Mouse (Mus musculus): ENCODE measurements around the gene Abcb8. TPM values are rescaled to one million over a fixed set of nuclear protein-coding genes. Genes with fewer than 3 reads are reported as not detected.
A peak's percentile ranks its signal among the peaks of the same experiment; 100 is the strongest.

Gene Abcb8
- polyA plus RNA-seq, 1 experiment from 2014 or later, result 35.6 TPM

DNA sequence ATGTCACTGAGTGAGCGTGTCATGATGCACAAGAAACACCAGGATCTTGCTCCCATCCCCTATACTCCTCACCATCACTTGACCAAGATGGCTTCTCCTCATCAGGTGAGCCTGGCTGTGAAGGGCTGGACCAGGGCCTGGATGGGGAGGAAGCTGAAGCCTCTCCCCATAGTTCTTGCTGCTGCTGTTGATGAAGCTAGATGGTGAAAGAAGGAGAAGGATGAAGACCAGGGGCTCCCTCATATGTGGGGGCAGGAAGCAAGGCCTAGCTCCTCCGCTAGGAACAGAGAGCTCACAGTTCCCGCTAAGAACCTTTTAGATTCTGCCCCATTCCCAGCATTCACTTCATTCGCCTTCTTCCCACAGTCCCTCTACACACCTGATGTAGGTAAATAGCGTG, 8.1 kb upstream of the Abcb8 start:
- no peaks in the 10 kb centered on the region for H3K9me3 ChIP-seq (ENCODE audit: control insufficient read depth, low read length)
- DNase-seq (ENCODE audit: low spot score) (no peak), ATAC-seq (ENCODE audit: low read depth) (no peak)
- H3K36me3 ChIP-seq (ENCODE audit: control insufficient read depth, insufficient read depth, low read length), result no peaks in the 10 kb centered on the region
- WGBS, result 86% methylated on average over 5 of the region's 5 CpGs
- H3K27ac ChIP-seq (replicated peaks; ENCODE audit: low read depth, low read length), result no peak overlapping the region
- peaks cover 42% of the 10 kb centered on the region for H3K27me3 ChIP-seq (replicated peaks; ENCODE audit: control insufficient read depth, insufficient read depth, low read length)
- H3K4me1 ChIP-seq (ENCODE audit: control insufficient read depth, insufficient read depth, low read length), result peaks cover 12% of the 10 kb centered on the region
- H3K4me3 ChIP-seq (ENCODE audit: low read depth, low read length), result no peak overlapping the region
- H3K4me2 ChIP-seq (ENCODE audit: low read depth, low read length), result no peak overlapping the region
- H3K9ac ChIP-seq (ENCODE audit: low read depth, low read length), result no peak overlapping the region

DNA sequence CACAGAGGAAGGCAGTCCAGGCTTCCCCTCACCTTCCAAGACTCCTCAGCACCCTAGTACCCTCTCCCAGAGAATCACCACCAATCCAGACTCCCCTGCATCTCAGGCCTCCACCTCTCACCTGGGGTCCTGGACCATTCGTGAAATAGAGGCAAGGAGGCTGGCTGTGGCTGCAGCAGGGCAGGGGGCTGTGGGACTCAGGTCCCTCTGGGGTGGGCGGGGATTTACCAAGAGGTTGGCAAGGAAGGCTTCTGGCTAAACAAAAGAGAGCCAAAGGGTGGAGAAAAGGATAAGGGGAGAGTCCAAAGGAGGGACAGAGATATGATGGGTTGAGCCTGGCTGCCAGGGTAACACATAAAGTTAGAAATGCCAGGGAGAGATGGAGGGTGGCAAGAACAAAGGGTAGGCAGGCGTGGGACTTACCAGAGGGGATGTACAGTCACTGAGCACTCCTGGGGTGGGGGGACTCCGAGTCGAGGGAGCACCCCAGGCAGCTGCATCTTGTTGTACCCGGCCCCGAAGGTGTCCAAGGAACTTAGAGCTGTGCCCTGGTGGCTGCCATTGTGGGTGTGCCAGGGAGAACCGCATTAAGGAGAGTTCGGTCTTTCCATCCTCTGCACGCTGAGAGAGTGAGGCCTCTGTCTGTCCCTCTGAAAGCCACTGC, 7.4 kb upstream of the Abcb8 start:
- Histone ChIP-seq H3K36me3 (ENCODE audit: control insufficient read depth, insufficient read depth, low read length) (no peaks in the 10 kb centered on the region), H3K4me3 (ENCODE audit: low read depth, low read length) (no peak overlapping the region), H3K4me1 (ENCODE audit: control insufficient read depth, insufficient read depth, low read length) (peaks cover 12% of the 10 kb centered on the region), H3K27ac (replicated peaks; ENCODE audit: low read depth, low read length) (no peak overlapping the region), H3K4me2 (ENCODE audit: low read depth, low read length) (no peak overlapping the region), H3K9me3 (ENCODE audit: control insufficient read depth, low read length) (no peaks in the 10 kb centered on the region), H3K9ac (ENCODE audit: low read depth, low read length) (no peak overlapping the region), H3K27me3 (replicated peaks; ENCODE audit: control insufficient read depth, insufficient read depth, low read length) (peaks cover 42% of the 10 kb centered on the region)
- 85% methylated on average over 7 of the region's 10 CpGs for WGBS
- ATAC-seq (ENCODE audit: low read depth), result no peak
- no peak for DNase-seq (ENCODE audit: low spot score)

DNA sequence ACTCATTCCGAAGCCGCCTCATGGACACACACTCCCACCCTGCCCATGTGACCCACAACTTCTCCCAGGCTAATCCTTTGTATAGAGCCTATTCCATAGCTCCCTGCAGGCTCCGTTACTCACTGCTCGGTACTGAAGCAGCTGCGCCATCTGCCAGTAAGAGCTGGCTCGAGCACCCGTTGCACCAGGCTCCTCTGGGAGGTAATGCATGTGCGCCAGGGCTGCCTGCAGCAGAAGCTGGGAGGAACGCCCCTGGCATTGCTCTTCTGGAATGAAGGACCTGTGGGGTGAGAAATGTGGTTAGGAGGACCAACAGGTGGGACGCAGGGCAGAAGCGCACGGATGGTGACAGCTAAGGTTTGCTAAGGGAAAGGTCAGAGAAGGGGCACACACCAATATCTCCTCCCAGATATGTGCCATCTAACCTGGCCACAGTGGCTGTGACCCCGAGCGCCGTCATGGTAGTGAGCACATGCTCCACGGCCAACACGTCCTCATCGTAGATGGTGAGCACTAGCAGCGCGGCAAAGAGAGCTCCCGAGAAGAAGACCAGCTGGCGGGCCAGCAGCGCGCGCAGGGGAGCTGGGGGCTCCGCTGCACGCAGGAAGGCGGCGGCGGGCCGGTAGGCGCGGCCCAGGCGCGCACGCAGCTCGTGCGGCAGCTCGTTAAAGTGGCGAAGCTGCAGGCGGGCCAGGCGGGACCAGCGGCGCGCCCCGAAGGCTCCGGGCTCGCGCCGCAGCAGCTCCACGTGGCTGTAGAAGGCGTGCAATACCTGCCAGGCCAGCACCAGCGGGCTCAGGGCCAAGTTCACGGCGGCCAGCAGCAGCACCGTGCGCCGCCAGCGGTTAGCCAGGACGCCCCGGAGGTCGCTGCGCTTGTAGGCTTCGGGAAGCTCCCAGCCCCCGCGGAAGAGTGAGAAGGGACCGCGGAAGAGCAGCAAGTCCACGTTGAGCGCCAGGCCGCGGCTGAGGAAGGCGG, 5.9 kb upstream of the Abcb8 start:
- ATAC-seq (ENCODE audit: low read depth), result peak; percentile 60
- Histone ChIP-seq H3K36me3 (ENCODE audit: control insufficient read depth, insufficient read depth, low read length) (no peaks in the 10 kb centered on the region), H3K27me3 (replicated peaks; ENCODE audit: control insufficient read depth, insufficient read depth, low read length) (peaks cover 42% of the 10 kb centered on the region), H3K4me3 (ENCODE audit: low read depth, low read length) (peak overlapping the region; percentile 51), H3K27ac (replicated peaks; ENCODE audit: low read depth, low read length) (no peak overlapping the region), H3K4me2 (ENCODE audit: low read depth, low read length) (peak overlapping the region; percentile 99), H3K9me3 (ENCODE audit: control insufficient read depth, low read length) (no peaks in the 10 kb centered on the region), H3K9ac (ENCODE audit: low read depth, low read length) (peak overlapping the region; percentile 65), H3K4me1 (ENCODE audit: control insufficient read depth, insufficient read depth, low read length) (peaks cover 12% of the 10 kb centered on the region)
- WGBS, result 4% methylated on average over 25 of the region's 73 CpGs
- DNase-seq (ENCODE audit: low spot score), result peak; percentile 83

DNA sequence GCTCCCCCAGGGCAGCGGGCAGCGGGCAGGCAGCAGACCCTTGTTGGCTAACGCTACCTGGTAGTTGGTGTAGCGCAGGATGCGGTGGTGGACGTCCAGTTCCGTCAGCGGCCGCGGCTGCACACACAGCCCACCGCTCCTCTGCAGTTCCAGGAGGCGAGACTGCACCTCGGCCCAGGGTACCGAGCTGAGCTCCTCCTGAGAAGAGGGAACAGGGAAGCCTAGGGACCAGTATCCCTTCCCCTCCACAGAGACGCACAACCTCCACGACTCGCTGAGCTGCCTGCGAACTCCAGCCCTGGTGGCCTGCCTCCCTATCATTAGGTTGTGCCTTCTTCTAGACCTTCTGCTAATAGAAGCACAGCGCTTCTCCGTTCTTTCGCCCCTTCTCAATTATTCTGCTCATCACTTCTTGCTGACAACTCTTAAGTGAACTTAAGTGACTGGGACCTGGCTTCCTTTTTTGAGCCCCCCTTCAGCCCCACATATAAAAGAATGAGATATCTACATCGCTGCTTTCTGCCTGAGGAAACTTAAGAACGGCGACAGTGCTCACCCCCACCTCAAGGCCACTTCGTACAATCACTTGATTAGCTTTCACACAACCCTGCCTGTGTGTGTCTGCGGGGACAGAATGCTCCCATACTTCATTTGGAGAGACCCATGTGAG, 5.1 kb upstream of the Abcb8 start:
- Histone ChIP-seq H3K9me3 (ENCODE audit: control insufficient read depth, low read length) (no peaks in the 10 kb centered on the region), H3K27ac (replicated peaks; ENCODE audit: low read depth, low read length) (no peak overlapping the region), H3K27me3 (replicated peaks; ENCODE audit: control insufficient read depth, insufficient read depth, low read length) (peaks cover 42% of the 10 kb centered on the region), H3K4me1 (ENCODE audit: control insufficient read depth, insufficient read depth, low read length) (peaks cover 12% of the 10 kb centered on the region), H3K9ac (ENCODE audit: low read depth, low read length) (peak overlapping the region; percentile 65), H3K36me3 (ENCODE audit: control insufficient read depth, insufficient read depth, low read length) (no peaks in the 10 kb centered on the region), H3K4me3 (ENCODE audit: low read depth, low read length) (peak overlapping the region; percentile 51), H3K4me2 (ENCODE audit: low read depth, low read length) (peak overlapping the region; percentile 99)
- DNase-seq (ENCODE audit: low spot score), result no peak
- 41% methylated on average over 14 of the region's 26 CpGs for WGBS
- no peak for ATAC-seq (ENCODE audit: low read depth)

DNA sequence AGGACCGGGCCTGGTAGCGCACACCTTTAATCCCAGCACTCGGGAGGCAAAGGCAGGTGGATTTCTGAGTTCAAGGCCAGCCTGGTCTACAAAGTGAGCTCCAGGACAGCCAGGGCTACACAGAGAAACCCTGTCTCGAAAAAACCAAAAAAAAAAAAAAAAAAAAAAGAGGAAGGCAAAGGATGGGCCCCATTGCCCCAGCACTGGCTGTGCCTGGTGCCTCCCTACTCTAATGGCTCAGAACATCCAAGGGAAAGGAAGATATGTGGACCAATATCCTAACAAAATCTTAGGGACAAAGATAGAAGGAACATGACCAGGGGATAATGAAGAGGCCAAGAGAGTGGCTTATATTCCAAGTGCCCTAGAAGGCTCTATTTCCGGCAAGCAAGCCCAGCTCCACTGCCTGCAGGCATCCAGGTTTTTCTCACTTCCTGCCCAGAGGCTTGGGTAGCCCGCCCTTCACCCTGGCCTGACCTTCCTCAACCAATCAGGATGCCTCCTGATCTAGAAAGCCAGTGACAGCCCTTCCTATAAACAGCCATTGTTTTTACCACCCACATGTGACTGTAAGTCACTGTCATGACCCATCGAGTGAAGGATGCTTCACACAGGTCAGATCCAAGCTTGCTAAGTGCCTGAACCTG, 4.3 kb upstream of the Abcb8 start:
- peak; percentile 32 for DNase-seq (ENCODE audit: low spot score)
- no peak overlapping the region for H3K4me2 ChIP-seq (ENCODE audit: low read depth, low read length)
- no peak overlapping the region for H3K27ac ChIP-seq (replicated peaks; ENCODE audit: low read depth, low read length)

DNA sequence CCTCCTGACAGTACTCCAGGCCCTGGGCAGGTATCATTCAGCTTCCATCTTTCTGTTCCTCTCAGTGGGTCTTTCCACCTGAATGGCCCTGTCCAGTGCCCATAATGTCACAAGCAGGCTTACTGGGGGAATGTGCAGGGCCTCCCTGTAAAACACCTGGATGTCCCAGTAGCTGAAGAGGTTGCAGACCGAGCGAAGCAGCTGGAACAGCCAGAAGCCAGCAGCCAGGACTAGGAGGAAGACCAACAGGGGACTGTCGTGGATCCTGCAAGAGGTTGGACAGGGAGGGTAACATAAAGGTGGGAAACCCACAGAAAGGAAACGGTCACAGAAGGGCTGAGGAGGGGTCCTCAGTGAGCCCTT, 3.8 kb upstream of the Abcb8 start:
- Histone ChIP-seq H3K9me3 (ENCODE audit: control insufficient read depth, low read length) (no peaks in the 10 kb centered on the region), H3K4me3 (ENCODE audit: low read depth, low read length) (no peak overlapping the region), H3K27ac (replicated peaks; ENCODE audit: low read depth, low read length) (no peak overlapping the region), H3K9ac (ENCODE audit: low read depth, low read length) (no peak overlapping the region), H3K27me3 (replicated peaks; ENCODE audit: control insufficient read depth, insufficient read depth, low read length) (peaks cover 42% of the 10 kb centered on the region), H3K36me3 (ENCODE audit: control insufficient read depth, insufficient read depth, low read length) (no peaks in the 10 kb centered on the region), H3K4me1 (ENCODE audit: control insufficient read depth, insufficient read depth, low read length) (peaks cover 5% of the 10 kb centered on the region; the same call in 1 of the 2 replicates), H3K4me2 (ENCODE audit: low read depth, low read length) (no peak overlapping the region)
- DNase-seq (ENCODE audit: low spot score) (no peak), ATAC-seq (ENCODE audit: low read depth) (no peak)
- 74% methylated on average over 4 of the region's 4 CpGs for WGBS

More for the DNA sequence above, 4.3 kb upstream of the Abcb8 start:
- H3K27me3 ChIP-seq (replicated peaks; ENCODE audit: control insufficient read depth, insufficient read depth, low read length), result peaks cover 42% of the 10 kb centered on the region
- no peak overlapping the region for H3K9ac ChIP-seq (ENCODE audit: low read depth, low read length)
- ATAC-seq (ENCODE audit: low read depth), result no peak
- H3K4me1 ChIP-seq (ENCODE audit: control insufficient read depth, insufficient read depth, low read length), result peaks cover 7% of the 10 kb centered on the region
- H3K9me3 ChIP-seq (ENCODE audit: control insufficient read depth, low read length), result no peaks in the 10 kb centered on the region
- no peak overlapping the region for H3K4me3 ChIP-seq (ENCODE audit: low read depth, low read length)
- H3K36me3 ChIP-seq (ENCODE audit: control insufficient read depth, insufficient read depth, low read length), result no peaks in the 10 kb centered on the region
- WGBS, result 61% methylated on average over 6 of the region's 7 CpGs

DNA sequence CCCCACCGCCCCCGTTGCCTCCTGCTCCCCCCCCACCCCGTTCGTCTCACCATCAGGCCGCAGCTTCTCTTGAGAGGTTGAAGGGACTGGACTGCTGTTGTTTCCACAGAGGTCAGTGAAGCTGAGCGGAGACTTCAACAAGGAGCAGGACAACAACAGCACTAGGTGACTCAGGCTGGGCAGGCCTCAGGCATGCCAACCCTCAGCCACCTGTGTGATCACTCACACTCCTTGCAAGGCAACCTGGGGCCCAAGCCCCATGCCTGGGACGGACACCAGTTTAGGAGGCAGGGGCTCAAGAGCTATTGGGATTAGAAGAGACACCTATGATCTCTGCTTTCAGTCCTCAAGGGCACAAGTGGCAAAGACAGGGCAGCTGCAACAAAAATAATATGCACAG, 1.6 kb upstream of the Abcb8 start, which contains the start of gene Atg9b:
Gene Atg9b (minus strand): TSS at position 280 of the 400 bp plus-strand sequence.
- 76% methylated on average over 7 of the region's 7 CpGs for WGBS

DNA sequence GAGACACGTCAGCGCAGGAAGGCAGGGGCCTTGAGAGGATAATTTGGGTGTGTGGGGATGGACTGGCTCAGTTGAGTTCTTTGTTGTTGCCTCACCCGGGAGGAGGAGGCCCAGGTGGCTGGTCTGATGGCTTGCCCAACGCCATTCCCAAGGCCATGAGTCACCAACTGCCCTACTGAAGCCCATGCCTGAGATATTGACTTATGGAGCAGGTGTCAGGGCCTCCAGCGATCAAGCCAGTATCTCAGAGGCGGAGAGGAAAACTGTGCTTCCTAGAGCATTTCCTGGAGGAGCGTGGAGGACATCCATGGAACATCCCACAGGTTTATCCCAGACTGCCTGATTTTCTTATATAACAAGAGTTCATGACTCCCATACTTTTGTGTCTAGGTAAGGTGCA, 739 bp upstream of the Abcb8 start:
- no peaks in the 10 kb centered on the region for H3K36me3 ChIP-seq (ENCODE audit: control insufficient read depth, insufficient read depth, low read length)
- H3K4me3 ChIP-seq (ENCODE audit: low read depth, low read length), result no peak overlapping the region
- DNase-seq (ENCODE audit: low spot score), result no peak
- WGBS, result 80% methylated on average over 7 of the region's 7 CpGs
- peaks cover 18% of the 10 kb centered on the region for H3K27me3 ChIP-seq (replicated peaks; ENCODE audit: control insufficient read depth, insufficient read depth, low read length)
- no peaks in the 10 kb centered on the region for H3K9me3 ChIP-seq (ENCODE audit: control insufficient read depth, low read length)
- no peaks in the 10 kb centered on the region for H3K4me1 ChIP-seq (ENCODE audit: control insufficient read depth, insufficient read depth, low read length)
- no peak overlapping the region for H3K27ac ChIP-seq (replicated peaks; ENCODE audit: low read depth, low read length)
- H3K4me2 ChIP-seq (ENCODE audit: low read depth, low read length), result no peak overlapping the region
- H3K9ac ChIP-seq (ENCODE audit: low read depth, low read length), result no peak overlapping the region
- no peak for ATAC-seq (ENCODE audit: low read depth)

More for the DNA sequence above, 1.6 kb upstream of the Abcb8 start, which contains the start of gene Atg9b:
- Histone ChIP-seq H3K36me3 (ENCODE audit: control insufficient read depth, insufficient read depth, low read length) (no peaks in the 10 kb centered on the region), H3K4me2 (ENCODE audit: low read depth, low read length) (no peak within 1 kb of the TSS), H3K9ac (ENCODE audit: low read depth, low read length) (no peak within 1 kb of the TSS), H3K4me3 (ENCODE audit: low read depth, low read length) (no peak within 1 kb of the TSS), H3K9me3 (ENCODE audit: control insufficient read depth, low read length) (no peaks in the 10 kb centered on the region), H3K27me3 (replicated peaks; ENCODE audit: control insufficient read depth, insufficient read depth, low read length) (peaks cover 27% of the 10 kb centered on the region), H3K4me1 (ENCODE audit: control insufficient read depth, insufficient read depth, low read length) (peaks cover 5% of the 10 kb centered on the region; the same call in 1 of the 2 replicates), H3K27ac (replicated peaks; ENCODE audit: low read depth, low read length) (no peak within 1 kb of the TSS)
- no peak for DNase-seq (ENCODE audit: low spot score)
- ATAC-seq (ENCODE audit: low read depth), result no peak

Measured in embryonic facial prominence, embryonic 14.5 days (tissue).